Mouse (Mus musculus): ENCODE data around the gene Thap7. TPM values are rescaled to one million over a fixed set of nuclear protein-coding genes. Genes with fewer than 3 reads are reported as not detected.
"Not testable (repeated sequence)": the region's sequence is repeated elsewhere in the genome, so short reads cannot be mapped to it uniquely, and the experiment has no call there.

Gene Thap7
- polyA plus RNA-seq, 1 experiment = 21.9 TPM

GRCm38 (mm10) chr16:17554702-17555101 lies 23.8 kb upstream of the Thap7 start:
- H3K27ac ChIP-seq (replicated peaks; ENCODE audit: low read depth, low read length); H3K4me3 ChIP-seq (ENCODE audit: insufficient read depth, low read depth, low read length); H3K4me1 ChIP-seq (ENCODE audit: control insufficient read depth, insufficient read depth, insufficient read length, low read length): not testable (repeated sequence)

DNA sequence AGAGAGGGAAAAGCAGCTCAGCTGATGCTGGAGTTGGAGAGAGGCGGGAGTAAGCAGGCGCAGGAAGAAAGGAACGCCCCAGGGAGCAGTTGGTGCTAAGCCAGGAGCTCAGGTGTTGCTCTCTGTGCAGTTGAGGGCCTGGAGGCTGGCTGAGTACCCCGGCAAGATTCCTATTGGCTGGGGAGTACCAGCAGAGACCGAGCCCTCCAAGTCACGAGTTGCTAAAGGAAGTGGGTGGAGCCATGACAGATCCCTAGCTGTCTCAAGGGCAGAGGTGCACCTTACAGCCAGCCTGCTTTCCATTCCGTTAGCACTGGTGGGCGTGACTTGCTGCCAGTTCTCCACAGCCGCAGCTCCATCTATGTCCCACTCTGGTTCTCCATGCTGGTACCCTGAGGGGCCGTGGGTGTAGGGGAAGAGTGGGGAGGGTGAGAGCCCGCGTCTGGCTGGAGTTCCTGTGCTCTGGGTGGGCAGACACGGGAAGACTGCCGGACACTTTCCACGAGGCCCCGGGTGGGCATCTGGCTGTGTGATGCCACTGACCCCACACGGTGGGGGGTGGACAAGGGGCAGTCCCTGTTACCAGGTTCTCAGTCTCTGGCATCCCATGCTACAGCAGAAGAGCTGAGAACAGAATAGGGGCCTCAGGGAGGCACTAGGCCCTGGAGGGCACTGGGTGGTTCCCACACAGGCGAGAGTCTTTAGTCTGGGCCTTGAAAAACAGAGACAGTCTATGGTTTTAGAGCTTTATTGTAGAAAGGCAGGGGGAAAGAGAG lies 23.2 kb upstream of the Thap7 start:
- Histone ChIP-seq H3K27ac (replicated peaks; ENCODE audit: low read depth, low read length) (no peak overlapping the region), H3K4me1 (ENCODE audit: control insufficient read depth, insufficient read depth, insufficient read length, low read length) (no peaks in the 10 kb centered on the region), H3K4me3 (ENCODE audit: insufficient read depth, low read depth, low read length) (peak overlapping the region; percentile 36)

GRCm38 (mm10) chr16:17552837-17553236 lies 21.9 kb upstream of the Thap7 start:
- Histone ChIP-seq H3K27ac (replicated peaks; ENCODE audit: low read depth, low read length) (no peak overlapping the region), H3K4me3 (ENCODE audit: insufficient read depth, low read depth, low read length) (no peak overlapping the region), H3K4me1 (ENCODE audit: control insufficient read depth, insufficient read depth, insufficient read length, low read length) (no peaks in the 10 kb centered on the region)

GRCm38 (mm10) chr16:17542632-17543031 lies 11.7 kb upstream of the Thap7 start:
- no peak overlapping the region for H3K4me3 ChIP-seq (ENCODE audit: insufficient read depth, low read depth, low read length)
- H3K4me1 ChIP-seq (ENCODE audit: control insufficient read depth, insufficient read depth, insufficient read length, low read length) = no peaks in the 10 kb centered on the region
- H3K27ac ChIP-seq (replicated peaks; ENCODE audit: low read depth, low read length) = no peak overlapping the region

- peaks cover 3% of the 10 kb centered on the region; the same call in 1 of the 2 replicates for H3K4me1 ChIP-seq (ENCODE audit: control insufficient read depth, insufficient read depth, insufficient read length, low read length)
- H3K27ac ChIP-seq (replicated peaks; ENCODE audit: low read depth, low read length) = no peak overlapping the region
Measured at GRCm38 (mm10) chr16:17536584-17536983, 5.6 kb upstream of the Thap7 start.

GRCm38 (mm10) chr16:17532676-17533329 lies 1.9 kb upstream of the Thap7 start:
- H3K27ac ChIP-seq (replicated peaks; ENCODE audit: low read depth, low read length) = no peak overlapping the region

More at GRCm38 (mm10) chr16:17536584-17536983, 5.6 kb upstream of the Thap7 start:
- H3K4me3 ChIP-seq (ENCODE audit: insufficient read depth, low read depth, low read length) = no peak overlapping the region

GRCm38 (mm10) chr16:17532271-17532670 lies 1.3 kb upstream of the Thap7 start:
- no peak overlapping the region for H3K27ac ChIP-seq (replicated peaks; ENCODE audit: low read depth, low read length)
- H3K4me1 ChIP-seq (ENCODE audit: control insufficient read depth, insufficient read depth, insufficient read length, low read length) = peaks cover 8% of the 10 kb centered on the region; the same call in 1 of the 2 replicates
- no peak overlapping the region for H3K4me3 ChIP-seq (ENCODE audit: insufficient read depth, low read depth, low read length)

More at GRCm38 (mm10) chr16:17532676-17533329, 1.9 kb upstream of the Thap7 start:
- peaks cover 8% of the 10 kb centered on the region; the same call in 1 of the 2 replicates for H3K4me1 ChIP-seq (ENCODE audit: control insufficient read depth, insufficient read depth, insufficient read length, low read length)
- H3K4me3 ChIP-seq (ENCODE audit: insufficient read depth, low read depth, low read length) = no peak overlapping the region

DNA sequence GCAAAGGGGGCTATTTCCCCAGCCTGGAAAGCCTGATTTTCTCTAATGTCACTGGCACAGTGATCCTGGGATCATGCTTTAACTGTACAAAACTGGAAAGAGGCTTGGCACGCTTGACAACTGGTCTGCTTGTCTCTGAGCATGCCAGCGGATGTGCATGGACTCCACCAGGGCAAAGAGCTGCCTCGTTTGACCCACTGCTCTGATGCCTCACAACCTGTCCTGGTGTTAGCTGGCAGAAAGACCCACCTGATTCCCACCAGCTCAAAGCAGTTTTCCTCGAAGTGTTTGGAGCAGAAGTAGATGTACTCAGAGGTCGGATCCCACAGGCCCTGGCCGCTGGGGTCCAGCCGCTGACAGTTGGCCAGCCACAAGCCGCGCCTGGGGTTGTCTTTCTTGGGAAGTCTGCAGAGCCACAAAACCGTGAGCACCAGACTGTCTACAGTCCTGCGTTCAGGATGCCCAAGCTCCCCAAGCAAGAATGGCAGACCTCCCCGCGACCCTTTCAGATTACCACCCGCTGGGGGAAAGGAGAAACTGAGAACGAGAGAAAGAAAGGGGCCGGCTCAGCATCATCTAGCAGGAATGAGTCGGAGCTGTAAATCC lies 852 bp downstream of the Thap7 start:
- Histone ChIP-seq H3K27ac (replicated peaks; ENCODE audit: low read depth, low read length) (peak overlapping the region; percentile 50), H3K4me1 (ENCODE audit: control insufficient read depth, insufficient read depth, insufficient read length, low read length) (peaks cover 8% of the 10 kb centered on the region; the same call in 1 of the 2 replicates), H3K4me3 (ENCODE audit: insufficient read depth, low read depth, low read length) (peak overlapping the region; percentile 71)

GRCm38 (mm10) chr16:17528276-17528675 lies 2.7 kb downstream of the Thap7 start:
- no peak overlapping the region for H3K27ac ChIP-seq (replicated peaks; ENCODE audit: low read depth, low read length)
- no peak overlapping the region for H3K4me3 ChIP-seq (ENCODE audit: insufficient read depth, low read depth, low read length)
- peaks cover 8% of the 10 kb centered on the region; the same call in 1 of the 2 replicates for H3K4me1 ChIP-seq (ENCODE audit: control insufficient read depth, insufficient read depth, insufficient read length, low read length)

- H3K4me3 ChIP-seq (ENCODE audit: insufficient read depth, low read depth, low read length) = no peak overlapping the region
- peaks cover 8% of the 10 kb centered on the region; the same call in 1 of the 2 replicates for H3K4me1 ChIP-seq (ENCODE audit: control insufficient read depth, insufficient read depth, insufficient read length, low read length)
- no peak overlapping the region for H3K27ac ChIP-seq (replicated peaks; ENCODE audit: low read depth, low read length)
Measured at GRCm38 (mm10) chr16:17527606-17528005, 3.3 kb downstream of the Thap7 start.

DNA sequence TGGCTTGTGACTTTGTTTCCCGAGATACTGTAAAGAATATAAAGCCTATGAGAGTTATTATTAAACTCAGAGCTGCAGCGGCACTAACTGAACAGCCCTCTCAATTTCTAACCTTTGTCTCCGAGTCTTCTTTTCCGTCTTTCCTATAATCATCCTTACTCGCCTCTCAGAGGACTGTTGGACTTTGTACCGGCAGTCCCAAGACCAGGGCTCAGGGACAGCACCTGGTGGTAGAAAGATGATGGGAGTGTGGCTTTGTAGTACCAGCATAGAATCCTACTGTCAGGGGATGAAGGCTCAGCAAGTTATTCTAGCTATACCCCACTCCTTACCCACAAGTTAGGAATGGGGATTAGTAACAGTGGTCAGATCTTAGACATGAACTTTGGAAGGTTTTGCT lies 4.7 kb downstream of the Thap7 start:
- Histone ChIP-seq H3K4me3 (ENCODE audit: insufficient read depth, low read depth, low read length) (no peak overlapping the region), H3K4me1 (ENCODE audit: control insufficient read depth, insufficient read depth, insufficient read length, low read length) (peaks cover 3% of the 10 kb centered on the region; the same call in 1 of the 2 replicates), H3K27ac (replicated peaks; ENCODE audit: low read depth, low read length) (no peak overlapping the region)

GRCm38 (mm10) chr16:17525524-17525923 lies 5.4 kb downstream of the Thap7 start:
- Histone ChIP-seq H3K4me1 (ENCODE audit: control insufficient read depth, insufficient read depth, insufficient read length, low read length) (peaks cover 3% of the 10 kb centered on the region; the same call in 1 of the 2 replicates), H3K27ac (replicated peaks; ENCODE audit: low read depth, low read length) (no peak overlapping the region), H3K4me3 (ENCODE audit: insufficient read depth, low read depth, low read length) (no peak overlapping the region)

- H3K27ac ChIP-seq (replicated peaks; ENCODE audit: low read depth, low read length) = no peak overlapping the region
- no peak overlapping the region for H3K4me3 ChIP-seq (ENCODE audit: insufficient read depth, low read depth, low read length)
- H3K4me1 ChIP-seq (ENCODE audit: control insufficient read depth, insufficient read depth, insufficient read length, low read length) = no peaks in the 10 kb centered on the region
Measured at GRCm38 (mm10) chr16:17524156-17524555, 6.8 kb downstream of the Thap7 start.

- Histone ChIP-seq H3K27ac (replicated peaks; ENCODE audit: low read depth, low read length) (no peak overlapping the region), H3K4me1 (ENCODE audit: control insufficient read depth, insufficient read depth, insufficient read length, low read length) (no peaks in the 10 kb centered on the region), H3K4me3 (ENCODE audit: insufficient read depth, low read depth, low read length) (no peak overlapping the region)
Measured at GRCm38 (mm10) chr16:17518910-17519309, 12.0 kb downstream of the Thap7 start.

- H3K4me1 ChIP-seq (ENCODE audit: control insufficient read depth, insufficient read depth, insufficient read length, low read length) = peaks cover 8% of the 10 kb centered on the region
- H3K4me3 ChIP-seq (ENCODE audit: insufficient read depth, low read depth, low read length) = no peak overlapping the region
- H3K27ac ChIP-seq (replicated peaks; ENCODE audit: low read depth, low read length) = no peak overlapping the region
Measured at GRCm38 (mm10) chr16:17511431-17511830, 19.5 kb downstream of the Thap7 start.

Measured in brown adipose tissue, adult 24 weeks (tissue).